Mouse (Mus musculus) gastrocnemius, postnatal 14 days (tissue): Measurements from ENCODE around the gene Ap1s1. TPM values are rescaled to one million over a fixed set of nuclear protein-coding genes. Genes with fewer than 3 reads are reported as not detected.

ENCODE experiments used
- DNase-seq: peaks from one replicate; pipeline ENCODE4 v3.0.0; 2021; ENCODE audit warnings: mixed read lengths
- intact Hi-C: fragments of 180-260 bp; cut with DNase I; formaldehyde crosslinking; loops from one replicate; pipeline ENCODE4 v1.15.1; 2025; ENCODE audit warnings: low total_unique reads
- total RNA-seq, 2 experiments: library from RNA; stranded (reverse); gene quantifications; 2 replicates each; pipeline ENCODE4 v1.2.3; 2021

The Ap1s1 gene
- total RNA-seq, 2 experiments from 2014 or later = 24.3 to 26.0 TPM

GRCm38 (mm10) chr5:137029643-137030415 is 16.1 kb downstream of the Ap1s1 start:
- DNase-seq = peak; percentile 96
- intact Hi-C loops = no loop called here

- intact Hi-C loops = no loop called here
- no peak for DNase-seq
Observed at GRCm38 (mm10) chr5:137029273-137029585, 16.7 kb downstream of the Ap1s1 start.

GRCm38 (mm10) chr5:137028561-137029272 is 17.2 kb downstream of the Ap1s1 start:
- intact Hi-C loops = no loop called here
- no peak for DNase-seq

- no peak for DNase-seq
- intact Hi-C loops = loop anchor here (2.0 kb wide), 1 partner anchor 81 kb away; no protein-coding TSS in a partner anchor
Observed at GRCm38 (mm10) chr5:137026092-137026491, 19.8 kb downstream of the Ap1s1 start, which contains the start of gene Vgf. Gene Vgf, plus strand, starts transcription at chr5:137026392.

GRCm38 (mm10) chr5:137025132-137025531 is 20.8 kb downstream of the Ap1s1 start:
- peak; percentile 77 for DNase-seq
- intact Hi-C loops = no loop called here

GRCm38 (mm10) chr5:137024318-137024717 is 21.6 kb downstream of the Ap1s1 start:
- intact Hi-C loops = no loop called here
- DNase-seq = no peak

- intact Hi-C loops = no loop called here
- DNase-seq = no peak
Observed at GRCm38 (mm10) chr5:137015913-137016312, 30.0 kb downstream of the Ap1s1 start.

- DNase-seq = no peak
- intact Hi-C loops = no loop called here
Observed at GRCm38 (mm10) chr5:137012401-137012950, 33.5 kb downstream of the Ap1s1 start.

GRCm38 (mm10) chr5:137009988-137010387 is 35.9 kb downstream of the Ap1s1 start:
- intact Hi-C loops = no loop called here
- peak; percentile 42 for DNase-seq

- DNase-seq = no peak
- intact Hi-C loops = no loop called here
Observed at GRCm38 (mm10) chr5:137007276-137007675, 38.7 kb downstream of the Ap1s1 start.

GRCm38 (mm10) chr5:137000612-137001011 is 45.3 kb downstream of the Ap1s1 start:
- no peak for DNase-seq
- intact Hi-C loops = no loop called here

- no peak for DNase-seq
- intact Hi-C loops = no loop called here
Observed at GRCm38 (mm10) chr5:136999449-136999848, 46.5 kb downstream of the Ap1s1 start.

GRCm38 (mm10) chr5:136989801-136990200 is 56.1 kb downstream of the Ap1s1 start:
- intact Hi-C loops = no loop called here
- DNase-seq = no peak

GRCm38 (mm10) chr5:136988420-136988819 is 57.5 kb downstream of the Ap1s1 start:
- peak; percentile 35 for DNase-seq
- intact Hi-C loops = no loop called here

GRCm38 (mm10) chr5:136987934-136988271 is 58.0 kb downstream of the Ap1s1 start, which contains the start of gene Znhit1:
Gene Znhit1, minus strand, starts transcription at chr5:136988021.
- intact Hi-C loops = no loop called here
- no peak for DNase-seq

- peak; percentile 79 for DNase-seq
- intact Hi-C loops = no loop called here
Observed at GRCm38 (mm10) chr5:136987138-136987933, 58.6 kb downstream of the Ap1s1 start.

- intact Hi-C loops = no loop called here
- DNase-seq = peak; percentile 97
Observed at GRCm38 (mm10) chr5:136986695-136987137, 59.2 kb downstream of the Ap1s1 start, which contains the start of gene Plod3. Gene Plod3, plus strand, starts transcription at chr5:136987019.
